Mouse (Mus musculus): Measurements from ENCODE around the gene Suz12.

DNA sequence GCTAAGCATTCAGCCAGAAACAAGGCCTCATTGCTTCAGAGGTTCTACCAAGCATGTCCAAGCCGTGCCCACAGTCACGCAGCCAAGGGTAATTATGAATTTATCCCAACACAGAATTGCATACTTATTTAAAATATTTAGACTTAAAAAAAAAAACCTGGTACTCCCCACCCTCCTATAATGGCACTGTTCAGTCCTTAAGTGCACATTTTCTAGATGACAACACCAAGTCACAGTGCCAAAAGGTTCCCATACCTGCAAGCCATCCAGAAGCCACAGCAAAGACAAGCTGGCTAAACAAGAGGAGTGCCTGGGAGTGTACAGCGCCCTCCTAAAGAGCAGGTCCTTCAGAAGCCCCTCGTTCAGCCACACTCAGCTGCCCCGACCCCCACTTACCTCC, 60.3 kb downstream of the Suz12 start:
- no peak for TF ChIP-seq CTCF (IDR thresholded peaks at IDR 0.05; ENCODE audit: borderline replicate concordance, insufficient read depth, low read depth, low read length)
- no peak for TF ChIP-seq POLR2A (IDR thresholded peaks at IDR 0.05; ENCODE audit: borderline replicate concordance, insufficient read depth, low read length)
